Mouse (Mus musculus) left cerebral cortex, adult 2 months (tissue): ENCODE results near the gene Slu7. TPM values are rescaled to one million over a fixed set of nuclear protein-coding genes. Genes with fewer than 3 reads are reported as not detected.

Source experiments
- DNase-seq, 2 experiments: peaks; one replicate each; pipeline ENCODE4 v3.0.0; 2021 to 2022; ENCODE audit warnings: low spot score in 2 of 2, mixed read lengths in 1 of 2; ENCODE audit errors: extremely low spot score in 1 of 2
- H3K27ac ChIP-seq: fragments of 200-600 bp; 2 replicates; pipeline ENCODE4 v1.8.1; 2022
- H3K4me3 ChIP-seq: fragments of 200-600 bp; 2 replicates; pipeline ENCODE4 v1.8.1; 2022
- CTCF ChIP-seq: fragments of 200-600 bp; IDR thresholded peaks from 2 replicates; pipeline ENCODE4 v1.8.1; 2022; ENCODE audit warnings: antibody characterized with exemption, mild to moderate bottlenecking, moderate library complexity
- intact Hi-C: fragments of 180-260 bp; cut with DNase I; formaldehyde crosslinking; loops from one replicate; pipeline ENCODE4 v1.15.1; 2025
- total RNA-seq, 2 experiments: library from RNA; stranded (reverse); gene quantifications; 2 replicates each; pipeline ENCODE4 v1.2.3; 2021

The Slu7 gene
- total RNA-seq, 2 experiments from 2014 or later, result 54.2 to 56.7 TPM

GRCm38 (mm10) chr11:43396246-43396645 is 37.3 kb upstream of the Slu7 start:
- H3K27ac ChIP-seq, result no peak overlapping the region
- no peak for DNase-seq
- H3K4me3 ChIP-seq, result no peak overlapping the region
- no peak for TF ChIP-seq CTCF
- intact Hi-C loops, result no loop called here

DNA sequence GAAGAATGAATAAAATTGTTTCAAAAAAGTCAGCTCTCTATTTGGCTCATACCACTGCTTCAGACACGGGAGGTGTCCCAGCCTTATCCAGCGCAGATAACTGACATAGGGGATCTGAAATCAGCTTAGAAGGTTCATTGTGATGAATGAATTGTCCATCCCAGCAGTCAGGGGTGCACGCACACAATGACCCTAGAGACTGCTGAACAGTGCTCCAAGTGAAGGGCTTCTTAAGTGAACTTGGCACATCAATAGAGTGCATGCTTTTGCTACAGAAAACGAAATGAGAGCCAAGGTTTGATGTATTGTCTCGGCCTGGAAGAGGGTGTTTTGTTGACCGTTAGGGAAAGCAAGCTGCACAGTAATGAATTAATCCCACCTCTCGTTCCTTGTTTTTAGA is 36.9 kb upstream of the Slu7 start:
- TF ChIP-seq CTCF, result no peak
- DNase-seq, result no peak
- intact Hi-C loops, result no loop called here
- Histone ChIP-seq H3K4me3 (no peak overlapping the region), H3K27ac (no peak overlapping the region)

GRCm38 (mm10) chr11:43399297-43399696 is 34.2 kb upstream of the Slu7 start:
- TF ChIP-seq CTCF, result peak; percentile 35
- intact Hi-C loops, result loop anchor here (1.0 kb wide), 1 partner anchor 12 kb away; no protein-coding TSS in a partner anchor
- Histone ChIP-seq H3K27ac (no peak overlapping the region), H3K4me3 (no peak overlapping the region)
- DNase-seq, result no peak

DNA sequence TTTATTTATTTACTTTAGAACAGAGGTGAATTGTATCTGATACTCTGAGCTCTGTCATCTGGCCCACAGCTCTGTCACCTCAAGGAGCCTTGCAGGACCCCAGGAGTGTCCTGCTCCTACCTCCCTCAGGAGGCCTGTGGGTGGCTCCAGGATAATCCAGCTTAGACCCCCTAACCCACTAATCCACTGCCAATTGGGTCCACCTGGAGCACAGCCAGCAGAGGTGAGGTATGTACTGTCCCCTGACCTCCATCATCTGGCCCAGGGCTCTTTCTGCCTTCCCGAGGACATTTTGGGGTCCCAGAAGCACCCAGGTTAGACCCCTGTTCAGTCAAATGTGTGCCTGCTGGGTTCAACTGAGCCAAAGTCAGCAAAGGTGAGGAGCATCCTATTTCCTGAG is 33.4 kb upstream of the Slu7 start:
- H3K27ac ChIP-seq, result no peak overlapping the region
- H3K4me3 ChIP-seq, result no peak overlapping the region
- intact Hi-C loops, result no loop called here
- TF ChIP-seq CTCF, result no peak
- no peak for DNase-seq

- Histone ChIP-seq H3K4me3 (no peak overlapping the region), H3K27ac (no peak overlapping the region)
- intact Hi-C loops, result no loop called here
- no peak for TF ChIP-seq CTCF
- DNase-seq, result no peak
Measured at GRCm38 (mm10) chr11:43404150-43404807, 29.3 kb upstream of the Slu7 start.

DNA sequence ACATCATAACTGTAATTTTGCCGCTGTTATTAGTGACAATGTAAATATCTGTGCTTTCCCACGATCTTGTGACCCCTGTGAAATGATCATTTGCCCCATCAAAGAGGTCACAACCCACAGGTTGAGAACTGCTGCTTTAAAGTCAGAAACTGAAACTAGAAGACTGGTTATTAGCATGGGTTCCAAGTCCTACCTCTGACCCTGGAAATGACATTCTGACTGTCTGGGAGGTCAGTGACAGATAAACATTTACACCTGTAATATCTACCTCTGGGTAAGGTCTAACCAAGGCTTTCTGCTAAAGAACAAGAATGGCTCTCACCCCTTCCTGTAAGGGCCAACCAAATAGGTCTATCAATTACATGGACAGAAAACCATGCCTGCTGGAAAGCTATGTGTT is 24.7 kb upstream of the Slu7 start:
- intact Hi-C loops, result no loop called here
- Histone ChIP-seq H3K4me3 (no peak overlapping the region), H3K27ac (no peak overlapping the region)
- no peak for TF ChIP-seq CTCF
- no peak for DNase-seq

DNA sequence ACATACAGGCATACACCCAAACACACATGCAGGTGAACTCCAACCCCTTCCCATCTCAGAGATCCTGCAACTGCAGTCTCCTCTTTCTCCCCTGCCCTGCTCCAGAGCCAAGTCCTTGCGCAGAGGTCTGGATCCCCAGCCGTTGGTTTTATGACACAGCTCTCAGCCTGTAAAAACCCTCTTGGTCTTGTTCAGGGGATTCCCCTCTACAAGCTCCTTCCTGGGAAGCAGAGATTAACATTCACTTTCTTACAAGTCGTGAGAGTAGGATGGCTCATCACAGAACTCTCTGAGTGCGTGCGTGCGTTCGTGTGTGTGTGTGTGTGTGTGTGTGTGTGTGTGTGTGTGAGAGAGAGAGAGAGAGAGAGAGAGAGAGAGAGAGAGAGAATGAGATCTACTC is 23.3 kb upstream of the Slu7 start:
- no peak overlapping the region for H3K27ac ChIP-seq
- intact Hi-C loops, result loop anchor here (5.0 kb wide), 1 partner anchor 143 kb away; no protein-coding TSS in a partner anchor
- no peak overlapping the region for H3K4me3 ChIP-seq
- DNase-seq, result no peak
- no peak for TF ChIP-seq CTCF

- peak; percentile 94 for TF ChIP-seq CTCF
- DNase-seq, result peak; percentile 54 to 70
- intact Hi-C loops, result loop anchor here (1.0 to 5.0 kb wide), 2 partner anchors 12 to 144 kb away; no protein-coding TSS in a partner anchor
- no peak overlapping the region for H3K27ac ChIP-seq
- no peak overlapping the region for H3K4me3 ChIP-seq
Measured at GRCm38 (mm10) chr11:43411413-43411812, 22.1 kb upstream of the Slu7 start.

DNA sequence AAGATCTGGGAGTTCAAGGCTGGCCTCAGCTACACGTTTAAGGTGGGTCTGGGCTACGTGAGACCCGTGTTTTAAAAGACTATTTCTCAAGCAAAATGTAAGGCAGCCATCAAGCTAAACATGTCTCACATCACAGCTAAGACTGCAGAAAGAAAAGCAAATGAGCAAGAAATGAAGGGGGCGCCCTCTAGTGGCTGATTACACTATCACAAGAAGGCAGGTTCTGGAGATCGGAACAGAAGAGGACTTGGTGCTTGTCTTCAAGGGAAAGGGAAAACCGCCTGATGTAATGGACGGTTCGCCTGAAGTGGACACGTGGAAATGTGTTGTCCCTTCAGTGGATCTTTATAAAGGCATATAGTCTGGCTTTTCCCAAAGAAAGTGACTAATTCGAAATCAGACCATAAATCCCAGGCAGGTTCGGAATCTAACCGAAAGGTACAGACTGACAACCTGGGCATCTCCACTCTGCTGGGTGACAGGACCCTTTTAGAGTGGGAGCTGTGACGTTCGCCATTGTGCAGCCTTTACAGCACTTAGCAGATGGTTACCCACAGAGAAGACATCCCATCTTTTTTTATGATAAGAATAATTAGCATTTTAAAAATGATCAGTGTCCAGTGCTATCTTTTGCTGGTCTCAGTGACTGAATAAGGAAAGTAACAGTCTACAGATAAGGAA is 20.6 kb upstream of the Slu7 start:
- TF ChIP-seq CTCF, result peak; percentile 90
- Histone ChIP-seq H3K27ac (no peak overlapping the region), H3K4me3 (no peak overlapping the region)
- intact Hi-C loops, result loop anchor here (2.0 to 5.0 kb wide), 2 partner anchors 64 to 146 kb away; no protein-coding TSS in a partner anchor
- peak; percentile 78 to 87 for DNase-seq

GRCm38 (mm10) chr11:43417201-43417600 is 16.3 kb upstream of the Slu7 start:
- Histone ChIP-seq H3K4me3 (no peak overlapping the region), H3K27ac (no peak overlapping the region)
- no peak for DNase-seq
- intact Hi-C loops, result no loop called here
- no peak for TF ChIP-seq CTCF

- no peak for DNase-seq
- Histone ChIP-seq H3K4me3 (no peak overlapping the region), H3K27ac (no peak overlapping the region)
- TF ChIP-seq CTCF, result peak; percentile 42
- intact Hi-C loops, result no loop called here
Measured at GRCm38 (mm10) chr11:43424386-43424785, 9.2 kb upstream of the Slu7 start.

GRCm38 (mm10) chr11:43425166-43425709 is 8.3 kb upstream of the Slu7 start:
- Histone ChIP-seq H3K4me3 (peak overlapping the region; percentile 46), H3K27ac (no peak overlapping the region)
- no peak for TF ChIP-seq CTCF
- DNase-seq, result no peak
- intact Hi-C loops, result no loop called here
